ENCODE assay signal across 14 mouse cellular contexts in the genomic region with DNA sequence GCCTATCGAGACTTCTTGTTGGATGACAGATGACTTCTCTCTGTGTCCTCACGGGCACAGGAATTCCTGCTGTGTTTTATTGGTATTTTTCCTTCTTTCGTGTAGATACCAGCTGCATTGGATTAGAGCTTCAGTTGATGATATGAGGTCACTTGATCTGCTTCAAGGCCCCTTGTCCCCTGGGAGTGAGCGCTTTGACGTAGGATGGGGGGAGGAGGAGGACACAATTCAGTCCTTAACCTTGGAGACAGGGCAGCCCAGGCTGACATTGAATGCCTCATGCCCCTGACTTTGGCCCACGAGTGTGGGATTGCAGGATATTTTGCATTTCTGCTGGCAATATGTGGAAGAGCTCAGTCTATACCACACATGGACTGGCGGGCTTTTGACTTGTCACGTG. TPM values are rescaled to one million over a fixed set of nuclear protein-coding genes. Genes with fewer than 3 reads are reported as not detected.
DNase-seq lines count a peak whose midpoint lies in the region; ATAC-seq and TF ChIP-seq lines count a peak whose summit lies in the region.
"Had no signal": no experiment of that assay in that cellular context is flagged by ENCODE, and none has a peak within 500 bp of the region (broad histone marks: within the 10 kb centered on the region; RNA-seq: fewer than 3 reads in every experiment).

No protein-coding gene starts in this region.

- no peaks in the 10 kb centered on the region for H3K36me3 ChIP-seq in hindbrain, postnatal 0 days (ENCODE audit: insufficient read depth, low read length)
- no peaks in the 10 kb centered on the region for H3K36me3 ChIP-seq in hindbrain, embryonic 13.5 days
- no peaks in the 10 kb centered on the region for H3K36me3 ChIP-seq in midbrain, embryonic 16.5 days (ENCODE audit: control insufficient read depth, insufficient read depth, low read length)
- H3K36me3 ChIP-seq: kidney, embryonic 15.5 days; neural tube, embryonic 15.5 days had no signal

- H3K4me2 ChIP-seq in hindbrain, postnatal 0 days (ENCODE audit: low read depth, low read length): no peak overlapping the region
- no peak overlapping the region for H3K4me2 ChIP-seq in hindbrain, embryonic 13.5 days
- H3K4me2 ChIP-seq in midbrain, embryonic 16.5 days (ENCODE audit: low read length): no peak overlapping the region
- H3K4me2 ChIP-seq: heart, embryonic 11.5 days; kidney, embryonic 15.5 days; liver, embryonic 12.5 days; neural tube, embryonic 15.5 days had no signal

- ATAC-seq in hindbrain, postnatal 0 days: peak; percentile 28; the same call in 1 of the 2 replicates
- ATAC-seq in hindbrain, embryonic 13.5 days (ENCODE audit: low FRiP score): no peak
- ATAC-seq in midbrain, embryonic 16.5 days: 0 out of 2 replicates have a peak, but pooled peaks have one; percentile 8
- ATAC-seq: liver, embryonic 12.5 days had no signal

- DNase-seq in adrenal gland, adult 8-10 months: peak; percentile 46
- no peak for DNase-seq in adrenal gland, adult 18-20 months (ENCODE audit: low spot score in 2 of 2)
- DNase-seq in hindbrain, postnatal 0 days (ENCODE audit: low spot score): no peak
- peak; percentile 44 for DNase-seq in adrenal gland, postnatal 10 days
- no peak for DNase-seq in left cerebral cortex, adult 8-10 months (ENCODE audit: low spot score in 2 of 2)
- DNase-seq in right cerebral cortex, postnatal 10 days (ENCODE audit: low spot score in 2 of 2): no peak
- DNase-seq: cerebellum, adult 18-20 months; right cerebral cortex, postnatal 25 days had no signal

- H3K27ac ChIP-seq in hindbrain, postnatal 0 days: no peak overlapping the region
- H3K27ac ChIP-seq in hindbrain, embryonic 13.5 days: no peak overlapping the region
- H3K27ac ChIP-seq in midbrain, embryonic 16.5 days (ENCODE audit: low read length): peak overlapping the region; percentile 73; the same call in 1 of the 2 replicates
- H3K27ac ChIP-seq: liver, embryonic 12.5 days; neural tube, embryonic 15.5 days had no signal

- no peak overlapping the region for H3K4me3 ChIP-seq in hindbrain, postnatal 0 days (ENCODE audit: low read length)
- no peak overlapping the region for H3K4me3 ChIP-seq in hindbrain, embryonic 13.5 days
- no peak overlapping the region for H3K4me3 ChIP-seq in midbrain, embryonic 16.5 days (ENCODE audit: low read depth, low read length)
- H3K4me3 ChIP-seq: kidney, embryonic 15.5 days; liver, embryonic 12.5 days; neural tube, embryonic 15.5 days had no signal

- no peaks in the 10 kb centered on the region for H3K9me3 ChIP-seq in hindbrain, postnatal 0 days (ENCODE audit: low read length)
- H3K9me3 ChIP-seq in hindbrain, embryonic 13.5 days: no peaks in the 10 kb centered on the region
- H3K9me3 ChIP-seq in midbrain, embryonic 16.5 days (replicated peaks; ENCODE audit: control insufficient read depth, low read length, poor library complexity, severe bottlenecking): no peaks in the 10 kb centered on the region
- H3K9me3 ChIP-seq: kidney, embryonic 15.5 days; liver, embryonic 12.5 days; neural tube, embryonic 15.5 days had no signal

- no peak overlapping the region for H3K9ac ChIP-seq in hindbrain, postnatal 0 days (replicated peaks; ENCODE audit: low read length)
- H3K9ac ChIP-seq in hindbrain, embryonic 13.5 days: no peak overlapping the region
- H3K9ac ChIP-seq in midbrain, embryonic 16.5 days (ENCODE audit: low read depth, low read length): no peak overlapping the region
- H3K9ac ChIP-seq: kidney, embryonic 15.5 days; liver, embryonic 12.5 days; neural tube, embryonic 15.5 days had no signal

- 64% methylated on average over 8 of the region's 8 CpGs for WGBS in hindbrain, postnatal 0 days
- 69% methylated on average over 8 of the region's 8 CpGs for whole genome bisulfite sequencing in hindbrain, embryonic 13.5 days
- 58% methylated on average over 8 of the region's 8 CpGs for WGBS in midbrain, embryonic 16.5 days

- no peak for TF ChIP-seq CTCF in hindbrain, postnatal 0 days (IDR thresholded peaks at IDR 0.05; ENCODE audit: low read depth)

- H3K27me3 ChIP-seq in hindbrain, postnatal 0 days (ENCODE audit: insufficient read depth, low read length): no peaks in the 10 kb centered on the region
- H3K27me3 ChIP-seq in hindbrain, embryonic 13.5 days: no peaks in the 10 kb centered on the region
- no peaks in the 10 kb centered on the region for H3K27me3 ChIP-seq in midbrain, embryonic 16.5 days (ENCODE audit: control insufficient read depth, insufficient read depth, low read depth, low read length)
- H3K27me3 ChIP-seq: kidney, embryonic 15.5 days; liver, embryonic 12.5 days; neural tube, embryonic 15.5 days had no signal

- peaks cover 3% of the 10 kb centered on the region; the same call in 1 of the 2 replicates for H3K4me1 ChIP-seq in hindbrain, postnatal 0 days (ENCODE audit: insufficient read depth, low read length)
- peaks cover 44% of the 10 kb centered on the region for H3K4me1 ChIP-seq in hindbrain, embryonic 13.5 days (replicated peaks)
- peaks cover 38% of the 10 kb centered on the region for H3K4me1 ChIP-seq in midbrain, embryonic 16.5 days (ENCODE audit: control insufficient read depth, insufficient read depth, low read length)

RNA-seq across cellular contexts. Expression of a gene that starts 28.6 kb away (rescaled TPM):
- total RNA-seq in adrenal gland, adult 8-10 months (2022): 10 to 100 TPM; 73.6 to 95.8 (median 81.1) TPM
- total RNA-seq in adrenal gland, adult 18-20 months (2021): 10 to 100 TPM; 54.7 to 85.8 TPM
- total RNA-seq in hindbrain, postnatal 0 days (2014; rRNA removed): 62.6 and 70.1 TPM in 2 replicates
- 132 and 133 TPM in 2 replicates for polyA plus RNA-seq in hindbrain, postnatal 0 days (2015; fragmentation: Nextera tagmentation; extraction: Ambion mirVana)
- 127 and 134 TPM in 2 replicates for polyA plus RNA-seq in hindbrain, embryonic 13.5 days (2015; fragmentation: Nextera tagmentation; extraction: Ambion mirVana)
- 10 to 100 TPM; 60.3 to 68.4 TPM for total RNA-seq in adrenal gland, postnatal 10 days (2021)
- 98.9 and 104 TPM in 2 replicates for polyA plus RNA-seq in midbrain, embryonic 16.5 days (2015; fragmentation: Nextera tagmentation; extraction: Ambion mirVana)
- total RNA-seq in left cerebral cortex, adult 8-10 months (2022): 10 to 100 TPM; 58.0 to 60.8 (median 60.2) TPM

RNA-seq across cellular contexts. Expression of a gene that starts 29.0 kb away (rescaled TPM):
- 10 to 100 TPM; 32.6 to 37.8 (median 35.5) TPM for total RNA-seq in adrenal gland, adult 8-10 months (2022)
- 10 to 100 TPM; 26.1 to 33.7 TPM for total RNA-seq in adrenal gland, adult 18-20 months (2021)
- 10.6 and 11.5 TPM in 2 replicates for total RNA-seq in hindbrain, postnatal 0 days (2014; rRNA removed)
- 41.8 and 42.9 TPM in 2 replicates for polyA plus RNA-seq in hindbrain, postnatal 0 days (2015; fragmentation: Nextera tagmentation; extraction: Ambion mirVana)
- polyA plus RNA-seq in hindbrain, embryonic 13.5 days (2015; fragmentation: Nextera tagmentation; extraction: Ambion mirVana): 47.1 and 47.5 TPM in 2 replicates
- total RNA-seq in adrenal gland, postnatal 10 days (2021): 10 to 100 TPM; 26.6 to 30.7 TPM
- 54.0 and 54.5 TPM in 2 replicates for polyA plus RNA-seq in midbrain, embryonic 16.5 days (2015; fragmentation: Nextera tagmentation; extraction: Ambion mirVana)
- 10 to 100 TPM; 16.5 to 20.1 (median 17.6) TPM for total RNA-seq in left cerebral cortex, adult 8-10 months (2022)

Comparison
In these comparisons a context has a peak if more than half of its experiments do, and no peak if none do; other contexts are left out.
1. DNase-seq: peak in adrenal gland, adult 8-10 months (single experiment) and adrenal gland, postnatal 10 days (single experiment); none in adrenal gland, adult 18-20 months (0 of 2), hindbrain, postnatal 0 days (single experiment), left cerebral cortex, adult 8-10 months (0 of 2) and right cerebral cortex, postnatal 10 days (0 of 2).